Mouse (Mus musculus) kidney, adult 18-20 months (tissue): Measurements from ENCODE around the gene Bmp10.

ENCODE experiments used
- DNase-seq: peaks from one replicate; pipeline ENCODE4 v3.0.0; 2021

Bmp10 gene

DNA sequence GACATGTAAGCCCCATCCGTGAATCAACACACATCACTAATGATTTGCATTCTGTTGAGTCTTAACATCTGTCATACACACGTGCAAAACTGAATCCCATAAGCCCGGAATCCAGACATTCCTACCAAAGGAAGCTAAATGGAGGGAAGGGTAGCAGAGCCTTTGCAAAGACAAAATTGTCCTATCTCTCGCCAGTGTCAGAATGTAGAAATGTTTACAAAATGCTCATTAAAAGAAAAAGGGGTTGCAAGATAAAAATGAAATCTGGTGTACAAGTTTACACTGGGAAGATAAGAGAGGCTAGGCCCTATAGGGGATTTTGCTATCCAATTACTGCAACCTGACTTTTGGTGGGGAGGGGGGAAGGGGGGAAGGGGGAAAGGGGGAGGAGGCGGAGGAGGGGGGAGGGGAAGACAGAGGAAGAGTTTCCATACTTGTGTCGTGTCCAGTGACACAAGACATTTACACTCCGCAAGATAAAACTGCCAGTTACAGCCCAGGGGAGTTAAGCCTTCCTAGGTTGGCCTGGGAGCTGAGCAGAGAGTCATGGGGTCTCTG is at the start of gene Bmp10:
Gene Bmp10, plus strand, starts transcription at position 508 of the 558 bp plus-strand sequence.
- no peak for DNase-seq

DNA sequence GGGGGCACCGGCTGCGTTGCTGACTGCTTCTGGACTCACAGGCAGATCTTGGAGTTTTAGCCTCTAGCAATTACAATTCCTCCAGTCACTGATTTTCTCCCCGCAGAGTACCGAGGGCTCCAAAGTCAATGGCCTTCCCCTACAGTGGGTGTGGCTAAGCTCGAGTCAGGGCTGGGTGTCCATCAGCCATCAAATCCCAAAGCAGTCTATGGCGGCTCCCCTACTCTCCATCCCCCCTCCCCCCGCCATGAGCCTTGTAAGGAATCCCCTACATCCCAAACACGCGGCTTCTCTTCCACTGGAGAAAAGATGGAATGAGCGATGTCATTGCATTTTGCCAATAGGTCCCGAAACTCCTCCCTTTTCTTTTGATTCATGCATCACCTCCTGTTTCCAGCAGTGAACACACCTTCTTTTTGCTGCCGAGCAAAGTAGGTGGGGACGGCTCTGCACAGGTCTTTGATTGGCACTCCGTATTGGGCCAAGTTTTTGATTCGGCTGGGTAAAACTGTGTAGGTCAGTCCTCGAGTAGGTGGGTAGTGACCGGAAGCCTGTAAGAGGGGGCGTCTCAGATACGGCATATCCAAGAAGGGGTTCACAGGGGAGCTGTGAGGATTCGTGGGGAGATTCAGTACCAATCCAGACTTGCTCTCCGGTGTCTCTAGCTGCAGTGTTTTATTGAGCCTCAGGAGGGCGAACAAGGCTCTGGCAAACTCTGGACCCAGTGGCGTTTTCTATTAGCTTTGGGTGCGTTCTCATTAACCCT is 44.7 kb upstream of the Bmp10 start:
- DNase-seq = no peak

DNA sequence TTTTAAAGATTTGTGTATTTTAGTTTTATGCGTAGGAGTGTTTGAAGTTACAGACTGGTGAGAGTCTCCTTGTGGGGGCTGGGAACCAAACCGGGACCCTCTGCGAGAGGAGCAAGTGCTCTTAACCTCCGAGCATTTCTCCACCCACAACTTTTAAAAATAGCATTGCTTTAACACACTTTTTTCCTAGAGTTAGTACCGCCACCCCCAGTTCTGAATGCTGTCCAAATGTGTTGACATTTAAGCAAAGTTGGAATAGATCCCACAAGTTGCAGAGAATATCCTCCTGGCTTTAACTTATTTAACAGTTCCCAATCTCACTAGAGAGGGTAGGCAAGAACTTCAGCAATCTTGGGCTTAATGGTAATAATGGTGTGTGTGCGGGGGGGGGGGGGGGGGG is 44.0 kb upstream of the Bmp10 start:
- no peak for DNase-seq

DNA sequence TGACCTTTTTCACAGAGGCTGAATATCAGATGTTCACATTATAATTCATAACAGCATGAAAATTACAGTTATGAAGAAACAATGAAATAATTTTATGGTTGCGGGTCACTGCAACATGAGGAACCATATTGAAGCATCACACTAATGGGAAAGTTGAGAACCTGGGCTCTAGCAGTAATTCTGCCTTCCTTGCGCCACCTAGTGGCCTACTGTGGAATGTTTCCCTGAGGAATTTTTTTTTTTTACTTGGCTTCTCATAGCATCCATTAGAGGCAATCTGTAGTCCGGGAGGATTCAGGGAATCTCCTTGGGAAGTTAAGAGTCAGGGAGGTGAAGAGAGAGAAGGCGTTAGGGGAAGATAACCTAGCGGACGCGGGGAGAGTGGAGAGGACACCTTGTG is 42.6 kb upstream of the Bmp10 start:
- DNase-seq = peak; percentile 60

DNA sequence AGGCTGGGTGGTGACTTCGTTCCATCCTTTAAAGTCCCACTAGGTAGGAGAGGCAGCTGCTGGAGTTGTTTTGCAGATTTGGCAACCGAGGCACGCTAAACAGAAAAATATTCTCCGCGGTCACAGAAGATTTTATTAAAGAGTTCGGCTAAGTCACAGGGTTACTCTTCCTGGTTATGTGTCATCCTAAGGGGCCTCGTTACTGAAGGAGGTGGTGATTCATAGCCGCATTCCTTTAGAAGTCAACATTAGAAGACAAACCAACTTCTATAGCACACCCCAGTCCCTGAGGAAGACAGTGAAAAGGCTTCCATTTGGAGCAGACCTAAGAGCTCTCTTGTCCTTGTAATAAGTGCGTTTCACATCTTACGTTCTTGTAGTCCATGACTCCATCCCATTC is 42.1 kb upstream of the Bmp10 start:
- DNase-seq = no peak

DNA sequence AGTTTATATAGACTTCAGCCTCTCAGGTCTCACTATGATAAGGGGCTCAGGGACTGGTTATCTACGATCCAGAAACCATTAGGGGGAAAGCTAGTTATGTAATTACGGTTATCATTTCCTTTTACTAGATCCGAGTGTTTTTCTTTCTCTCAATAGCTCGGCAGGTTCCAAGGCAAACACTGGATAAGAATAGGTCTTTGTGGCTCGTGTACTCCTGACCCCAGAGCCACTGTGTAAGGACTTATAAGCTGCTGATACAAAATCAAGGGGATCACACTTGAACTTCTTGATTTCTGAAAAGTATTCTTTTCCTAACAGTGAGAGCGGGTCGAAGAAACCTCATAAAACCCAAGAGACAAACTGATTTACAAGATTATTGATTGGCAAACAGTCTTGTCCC is 39.9 kb upstream of the Bmp10 start, which contains the start of gene Gkn3:
Gene Gkn3, minus strand, starts transcription at position 59 of the 400 bp plus-strand sequence.
- DNase-seq = no peak

DNA sequence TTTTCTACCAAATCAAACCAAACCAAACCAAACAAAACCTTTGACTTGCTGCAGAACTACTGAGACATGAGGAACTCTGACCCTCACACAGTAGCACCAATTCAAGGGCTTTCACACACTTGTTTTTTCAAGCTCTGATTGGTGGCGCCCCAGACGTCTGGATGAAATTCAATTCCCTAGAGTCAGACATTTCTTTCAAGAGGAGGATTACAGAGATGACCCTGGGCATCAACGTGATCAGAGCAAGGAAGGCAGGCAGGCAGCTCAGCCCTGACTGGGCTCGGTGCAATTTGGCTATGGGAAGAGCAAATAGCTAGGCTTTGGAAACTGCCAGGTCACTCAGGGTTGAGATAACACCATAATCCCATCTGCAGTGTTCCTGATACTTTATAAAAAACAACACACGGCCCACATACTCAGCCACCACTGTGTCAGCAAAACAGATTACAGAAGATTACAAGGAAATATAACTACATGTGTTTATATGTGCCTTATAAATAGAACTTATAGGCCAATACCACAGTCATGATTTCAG is 39.3 kb upstream of the Bmp10 start:
- DNase-seq = no peak

DNA sequence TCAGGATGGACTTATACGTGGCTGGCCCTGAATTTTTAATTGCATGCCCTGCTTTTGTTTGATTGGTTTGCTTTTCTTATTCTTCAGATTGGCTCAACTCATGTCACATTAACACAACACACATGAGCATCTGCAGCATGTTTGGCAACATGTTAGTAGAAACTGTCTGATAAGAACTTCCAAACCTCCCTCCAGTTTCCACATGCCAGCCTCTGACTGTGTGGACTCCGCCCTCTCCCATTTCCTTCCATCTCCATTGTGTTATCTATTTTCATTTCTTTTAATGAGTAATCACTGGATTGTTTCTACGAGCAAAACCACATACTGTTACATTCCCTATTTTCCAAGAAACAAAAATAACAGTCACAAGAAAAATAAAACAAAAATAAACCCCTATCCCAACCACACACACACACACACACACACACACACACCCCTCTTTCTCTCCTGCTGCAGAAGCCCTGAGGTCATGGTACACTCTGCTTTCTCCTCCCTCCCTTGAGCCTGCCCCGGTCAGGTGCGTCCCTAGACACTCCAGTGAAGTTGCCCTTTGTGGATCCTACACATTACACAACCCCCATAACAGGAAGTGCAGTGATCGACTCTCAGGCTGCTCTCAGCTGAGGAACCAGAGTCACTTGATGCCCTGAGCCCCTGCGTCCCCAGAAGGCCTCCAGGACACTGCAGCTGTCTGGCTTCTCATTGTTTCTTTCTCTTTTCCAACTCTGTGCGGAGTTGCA is 35.2 kb upstream of the Bmp10 start:
- peak; percentile 14 for DNase-seq

DNA sequence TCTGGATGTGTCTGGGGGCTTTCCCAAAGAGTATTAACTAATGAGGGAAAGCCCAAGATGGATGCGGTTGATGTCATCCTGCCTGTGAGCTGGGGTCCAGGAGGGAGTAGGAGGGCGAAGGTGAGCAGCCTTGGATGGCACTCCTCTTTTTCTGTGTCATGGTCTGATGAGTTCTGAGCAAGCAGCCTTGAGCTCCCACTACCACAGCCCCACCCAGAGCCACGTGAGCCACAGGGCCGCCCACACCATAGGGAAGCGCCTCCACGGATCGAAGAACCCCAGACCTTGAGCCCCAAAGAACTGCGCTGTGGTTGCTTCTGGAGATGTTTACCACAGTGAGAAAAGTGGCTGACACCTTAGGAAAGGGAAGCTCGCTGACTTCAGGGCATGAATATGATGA is 34.0 kb upstream of the Bmp10 start:
- no peak for DNase-seq

DNA sequence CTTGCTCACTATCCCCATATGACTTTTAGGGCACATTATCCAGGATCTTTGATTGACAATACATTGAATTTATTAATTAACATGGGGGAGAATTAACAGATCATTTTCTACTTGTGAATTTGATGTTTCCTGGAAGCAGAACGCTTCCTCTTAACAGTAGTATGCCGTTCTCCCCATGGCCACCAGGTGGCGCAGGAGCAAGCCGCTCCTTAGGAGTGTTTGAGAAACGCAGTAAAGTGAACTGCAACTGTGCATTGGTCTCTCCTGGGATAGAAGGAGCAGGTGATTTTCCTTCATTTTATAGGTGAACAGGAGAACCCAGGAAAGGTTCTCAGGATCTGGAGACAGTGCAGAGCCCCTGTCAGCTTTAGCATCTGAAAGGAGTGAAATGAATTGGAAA is 29.7 kb upstream of the Bmp10 start:
- peak; percentile 80 for DNase-seq

DNA sequence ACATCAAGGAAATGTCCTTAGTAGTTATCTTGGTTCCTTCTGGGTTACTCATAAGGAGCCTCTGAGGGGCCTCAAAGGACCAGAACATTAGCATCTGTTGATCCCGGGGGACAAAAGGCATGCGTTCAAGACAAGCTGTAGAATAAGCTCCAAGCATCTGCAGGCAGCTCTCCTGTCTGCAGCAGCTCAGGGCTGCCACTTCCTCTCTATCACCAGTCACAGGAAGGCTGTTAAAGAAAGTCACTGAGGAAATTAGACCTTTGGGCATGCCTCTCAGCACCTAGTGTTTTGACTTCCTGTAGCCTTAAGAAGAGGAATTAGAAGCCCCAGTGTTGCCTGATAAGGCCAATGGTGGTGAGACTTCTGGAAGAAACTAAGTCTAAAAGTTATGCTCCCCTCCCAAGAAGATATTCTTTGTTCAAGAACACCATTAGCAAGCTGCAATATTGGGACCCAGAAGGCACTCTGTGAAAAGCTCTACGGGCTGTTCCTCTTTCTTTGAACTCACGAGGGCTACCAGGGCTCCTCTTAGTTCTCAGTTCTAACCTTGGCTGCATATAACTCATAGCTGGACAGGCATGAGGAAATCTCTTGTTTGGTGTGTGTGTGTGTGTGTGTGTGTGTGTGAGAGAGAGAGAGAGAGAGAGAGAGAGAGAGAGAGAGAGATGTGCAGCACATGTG is 28.8 kb upstream of the Bmp10 start:
- DNase-seq = no peak

DNA sequence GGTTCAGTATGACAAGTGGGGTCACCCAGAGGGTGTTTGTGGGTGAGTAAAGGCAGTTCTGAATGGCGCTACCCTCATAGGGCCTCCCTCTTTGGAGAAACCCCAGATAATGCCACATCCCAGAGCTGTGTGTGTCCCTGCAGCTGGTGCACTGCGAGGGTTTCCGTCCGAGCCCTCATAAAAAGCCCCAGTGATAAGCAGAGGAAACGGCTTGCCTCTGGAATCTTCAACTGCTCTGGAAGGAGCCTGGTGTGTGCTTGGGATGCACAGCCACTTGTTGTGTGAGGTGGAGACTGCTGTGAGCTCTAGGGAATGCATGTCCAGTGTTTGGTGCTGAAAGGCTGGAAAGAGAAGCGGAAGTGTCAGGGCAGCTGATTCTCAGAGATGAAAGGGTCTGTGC is 27.3 kb upstream of the Bmp10 start:
- DNase-seq = no peak

DNA sequence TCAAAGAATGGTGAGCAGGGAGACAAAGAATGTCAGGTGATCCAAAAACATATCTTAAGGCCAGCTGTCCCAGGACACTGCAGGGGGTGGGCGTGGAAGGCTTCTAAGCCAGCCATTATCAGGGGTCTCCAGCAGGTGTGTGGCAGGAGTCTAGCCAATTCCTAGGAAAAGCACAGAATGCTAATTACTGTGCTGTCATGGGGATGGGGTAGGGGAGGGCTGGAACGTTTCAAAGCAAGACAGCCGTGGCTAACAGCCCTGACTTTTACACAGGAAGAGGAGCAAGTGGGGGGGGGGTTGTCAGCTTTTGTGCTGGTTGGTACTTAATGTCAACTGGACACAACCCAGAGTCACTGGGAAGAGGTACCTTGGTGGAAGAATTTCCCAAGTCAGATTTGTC is 16.8 kb upstream of the Bmp10 start:
- DNase-seq = no peak

DNA sequence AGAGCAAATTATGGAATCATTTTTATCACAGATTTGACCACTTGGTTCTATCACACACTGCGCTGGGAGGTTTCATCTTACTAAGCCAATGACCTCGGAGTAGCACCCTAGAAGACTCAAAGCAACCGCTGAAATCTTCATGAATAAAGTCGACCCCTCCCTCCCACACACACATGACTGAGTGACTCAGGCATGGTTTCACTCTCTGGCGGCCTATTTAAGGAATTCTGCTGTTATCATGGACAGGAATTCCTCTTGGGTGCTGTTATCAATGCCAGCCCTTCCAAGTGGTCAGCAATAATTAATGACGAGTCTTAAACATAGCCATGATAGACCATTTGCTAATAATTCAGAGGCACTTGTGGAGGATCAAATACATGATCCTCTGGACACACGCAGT is 6.5 kb upstream of the Bmp10 start:
- DNase-seq = no peak

DNA sequence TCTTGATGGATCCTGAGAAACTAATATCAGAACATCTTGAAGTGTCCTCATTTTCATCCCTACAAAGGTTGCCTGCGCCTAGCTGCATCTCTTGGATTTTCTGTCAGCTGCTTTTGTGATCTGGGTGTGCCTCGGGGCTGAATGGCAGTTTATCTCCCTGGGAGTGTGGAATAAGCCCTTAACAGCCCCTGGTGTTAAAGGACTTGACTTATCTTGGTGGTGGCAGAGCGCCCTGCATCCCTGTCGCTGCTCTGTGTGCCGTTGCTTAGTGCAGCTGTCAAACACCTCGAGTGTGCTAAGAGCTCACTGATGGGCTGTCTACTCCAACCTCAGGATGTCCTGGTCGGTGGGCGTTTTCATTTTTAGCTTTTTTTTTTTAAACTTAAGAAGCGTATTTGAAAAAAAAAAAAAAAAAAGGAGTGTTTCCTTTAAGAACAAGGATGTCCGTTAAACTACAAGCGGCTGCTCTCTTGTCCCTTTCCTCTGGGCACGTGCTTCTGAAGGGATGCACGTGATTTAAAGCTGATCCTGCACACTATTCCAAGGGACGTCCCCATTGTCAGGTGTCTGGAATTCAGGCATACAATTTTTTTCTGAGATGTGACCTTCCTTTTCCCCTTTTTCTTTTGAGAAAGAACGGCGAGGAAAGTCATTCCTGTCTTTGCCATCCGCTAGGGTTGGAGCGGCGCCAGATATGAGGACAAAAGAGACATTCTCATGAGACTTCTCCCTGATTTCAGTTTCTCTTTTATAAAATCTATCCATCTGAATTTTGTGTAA is 4.6 kb upstream of the Bmp10 start:
- DNase-seq = peak; percentile 35

DNA sequence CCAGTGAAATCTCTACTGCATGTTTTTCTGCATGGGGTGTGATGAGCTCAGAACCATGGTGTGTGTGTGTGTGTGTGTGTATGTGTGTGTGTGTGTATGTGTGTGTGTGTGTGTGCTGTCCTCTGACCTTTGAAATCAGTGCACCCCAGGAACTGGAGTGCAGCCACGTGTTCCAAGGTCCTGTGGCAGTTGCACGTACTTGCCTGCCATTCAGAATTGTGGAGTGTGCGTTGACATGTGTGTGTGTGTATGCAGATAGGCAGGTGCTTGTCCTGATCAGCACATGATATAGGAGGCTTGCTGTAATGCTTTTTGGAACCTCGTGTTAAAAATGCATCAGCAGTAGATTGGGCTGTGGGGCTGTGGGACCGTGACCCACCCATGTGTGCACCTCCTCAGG is 1.8 kb upstream of the Bmp10 start:
- no peak for DNase-seq

DNA sequence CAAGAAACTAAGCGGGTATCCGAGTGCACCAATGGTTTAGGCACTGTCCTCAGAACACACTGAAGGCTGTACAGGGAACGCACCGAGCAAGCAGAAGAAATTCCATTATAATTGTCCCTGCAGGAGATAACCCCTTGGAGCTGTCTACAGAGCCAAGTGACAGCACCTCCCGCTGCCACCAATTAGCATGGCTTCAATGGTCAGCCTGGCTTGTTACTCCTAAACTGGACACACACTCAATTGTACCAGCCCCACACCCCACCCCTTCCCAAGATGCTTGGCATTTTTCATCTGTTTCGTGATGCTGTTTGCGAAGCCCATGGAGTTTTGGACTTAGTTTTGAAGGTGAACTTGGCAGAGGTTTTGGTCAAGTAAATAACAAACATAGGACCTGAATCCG is 1.2 kb upstream of the Bmp10 start:
- no peak for DNase-seq

DNA sequence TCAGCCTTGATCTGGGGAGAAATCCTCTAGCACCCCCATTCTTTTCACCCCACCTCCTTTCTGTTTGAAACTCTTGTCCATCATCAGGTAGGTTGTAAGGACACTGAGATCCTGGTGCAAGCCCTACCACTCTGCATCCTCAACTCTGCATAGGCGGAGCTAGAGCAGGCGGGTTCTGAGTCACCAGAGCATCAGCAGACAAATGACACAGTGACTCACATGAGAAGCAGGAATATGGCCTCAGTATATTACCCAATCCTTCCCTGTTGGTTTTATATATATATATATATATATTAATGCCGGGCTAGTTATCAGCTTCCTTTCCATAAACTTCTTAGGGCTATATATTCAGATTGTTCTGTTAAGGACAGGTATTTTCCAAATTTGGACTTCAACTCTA is 7.0 kb downstream of the Bmp10 start:
- no peak for DNase-seq

DNA sequence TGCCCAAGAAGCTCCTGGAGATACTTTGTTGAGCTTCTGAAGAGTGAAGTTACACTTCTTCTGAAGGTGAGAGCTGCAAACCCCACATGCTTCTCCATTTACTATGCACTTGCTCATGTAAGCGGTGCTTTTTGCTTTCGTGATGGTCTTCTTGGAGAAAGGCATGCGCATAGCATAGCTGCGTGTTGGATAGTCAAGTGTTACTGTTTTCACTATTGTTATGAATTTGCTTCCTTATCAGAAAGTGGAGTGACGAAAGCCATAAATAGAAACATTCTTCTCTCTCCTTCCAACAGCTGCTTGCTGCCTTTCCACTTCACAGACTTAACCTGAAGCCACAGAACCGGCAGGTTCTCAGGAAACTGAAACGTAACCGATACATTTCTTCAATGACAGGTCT is 8.0 kb downstream of the Bmp10 start:
- DNase-seq = no peak

DNA sequence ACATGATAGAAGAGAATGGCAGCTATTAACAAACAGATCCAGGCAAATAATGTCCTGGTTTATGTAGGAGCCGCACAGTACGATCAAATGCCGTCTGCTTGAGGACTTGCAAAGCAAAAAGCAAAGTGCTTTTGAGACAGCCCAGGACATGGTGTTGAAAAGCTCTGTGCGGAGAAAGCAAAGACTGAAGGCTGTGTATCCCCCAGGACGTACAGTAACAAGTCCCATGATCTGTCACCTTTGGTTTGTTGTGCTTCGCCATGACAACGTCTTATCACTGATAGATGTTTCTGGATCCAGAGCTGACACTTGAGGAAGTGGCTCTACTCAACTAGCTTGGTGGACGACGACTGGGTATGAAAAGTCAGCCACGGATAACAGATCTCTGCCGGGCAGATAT is 14.5 kb downstream of the Bmp10 start:
- DNase-seq = no peak

DNA sequence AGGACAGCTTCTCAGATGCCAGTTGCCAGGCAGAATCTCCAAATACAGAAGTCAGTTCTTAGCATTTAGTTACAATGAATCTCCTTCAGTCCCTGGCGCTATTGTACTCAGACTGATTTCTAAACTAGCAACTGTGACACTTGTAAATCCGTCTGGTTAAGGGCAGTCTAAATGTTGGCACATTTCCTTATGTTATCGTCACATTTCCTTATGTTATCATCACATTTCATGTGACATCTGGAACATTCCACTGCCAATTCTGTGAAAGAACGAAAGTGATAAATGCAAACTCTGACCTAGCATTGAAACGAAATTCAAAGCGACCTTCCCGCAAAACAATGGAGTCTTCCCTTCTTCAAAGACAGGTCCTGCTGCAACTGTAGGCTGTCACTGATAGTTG is 16.4 kb downstream of the Bmp10 start:
- DNase-seq = no peak

DNA sequence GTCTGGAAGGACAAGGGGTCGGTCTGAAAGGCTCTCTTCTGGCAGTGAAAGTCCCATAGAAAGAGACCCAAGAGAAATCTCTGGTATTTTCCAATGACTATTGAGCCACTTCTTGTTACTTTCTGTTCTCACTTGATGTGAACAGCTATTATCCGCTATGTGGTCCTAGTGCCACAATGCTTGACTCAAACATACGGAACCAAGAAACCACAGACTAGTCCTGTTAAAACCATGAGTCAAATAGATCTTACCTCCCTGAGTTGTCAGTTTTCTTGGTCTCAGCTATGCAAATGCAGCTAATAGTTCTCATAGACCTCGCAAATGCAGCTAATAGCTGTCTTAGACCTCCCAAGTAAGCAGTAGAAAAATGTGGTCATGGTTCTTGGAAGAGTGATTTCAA is 18.4 kb downstream of the Bmp10 start:
- DNase-seq = no peak

DNA sequence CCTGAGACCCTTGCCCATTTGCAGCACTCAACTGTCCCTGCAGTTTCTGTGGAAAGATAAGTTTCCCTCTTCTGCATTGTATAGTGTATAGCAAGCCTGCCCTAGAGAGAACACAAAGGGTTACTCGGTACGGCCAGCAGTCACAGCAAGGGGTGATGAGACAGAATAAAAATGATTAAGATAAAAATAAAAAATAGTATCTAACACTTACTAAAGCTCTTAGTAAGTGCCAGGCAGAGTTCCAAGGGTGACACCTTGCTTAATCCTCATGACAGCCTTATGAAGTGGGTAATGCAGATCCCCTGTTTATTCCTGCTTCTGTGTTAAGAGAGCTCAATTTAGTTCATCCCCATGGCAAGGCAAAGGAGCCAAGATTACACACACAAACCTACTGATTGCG is 20.7 kb downstream of the Bmp10 start:
- DNase-seq = no peak
